Mouse (Mus musculus) liver, postnatal 0 days (tissue): ENCODE measurements around the gene Uggt2.

ENCODE experiments used
- CTCF ChIP-seq: sonication (generic); IDR thresholded peaks from 2 replicates; pipeline ENCODE4 v1.5.1; 2016; ENCODE audit warnings: antibody characterized with exemption, low read depth
- EP300 ChIP-seq: IDR thresholded peaks from 2 replicates; pipeline ENCODE4 v1.6.1; 2016; ENCODE audit warnings: antibody characterized with exemption, low read depth, mild to moderate bottlenecking

- TF ChIP-seq CTCF (no peak), EP300 (no peak)
Measured at GRCm38 (mm10) chr14:118983396-118983795, 115.8 kb downstream of the Uggt2 start.
